Mouse (Mus musculus) forebrain, embryonic 16.5 days (tissue): ENCODE results near the gene Rbm33. TPM values are rescaled to one million over a fixed set of nuclear protein-coding genes. Genes with fewer than 3 reads are reported as not detected.
A peak's percentile ranks its signal among the peaks of the same experiment; 100 is the strongest.

Experiments
- ATAC-seq: fragments of 200-750 bp; cut with Nextera tagmentation; 2 replicates; pipeline ENCODE4 v1.8.0; 2017; ENCODE audit warnings: mild to moderate bottlenecking, moderate library complexity
- H3K27ac ChIP-seq: fragments of 300-500 bp; sonication (generic); 2 replicates; pipeline ENCODE4 v1.5.1; 2014; ENCODE audit warnings: low read length, control low read depth
- H3K27me3 ChIP-seq: fragments of 300-500 bp; sonication (generic); replicated peaks from 2 replicates; pipeline ENCODE4 v1.6.1; 2014; ENCODE audit warnings: low read length; ENCODE audit not compliant: control insufficient read depth, insufficient read depth
- H3K36me3 ChIP-seq: fragments of 300-500 bp; sonication (generic); 2 replicates; pipeline ENCODE4 v1.6.1; 2014; ENCODE audit not compliant: control insufficient read depth, insufficient read depth
- H3K4me1 ChIP-seq: fragments of 300-500 bp; sonication (generic); replicated peaks from 2 replicates; pipeline ENCODE4 v1.6.1; 2014; ENCODE audit warnings: low read length; ENCODE audit not compliant: control insufficient read depth, insufficient read depth
- H3K4me2 ChIP-seq: fragments of 300-500 bp; sonication (generic); 2 replicates; pipeline ENCODE4 v1.6.1; 2014; ENCODE audit warnings: mild to moderate bottlenecking, low read length, control low read depth
- H3K4me3 ChIP-seq: fragments of 300-500 bp; sonication (generic); replicated peaks from 2 replicates; pipeline ENCODE4 v1.5.1; 2014; ENCODE audit warnings: mild to moderate bottlenecking, low read length, control low read depth
- H3K9ac ChIP-seq: fragments of 300-500 bp; sonication (generic); replicated peaks from 2 replicates; pipeline ENCODE4 v1.6.1; 2014; ENCODE audit warnings: low read depth, low read length, control low read depth
- H3K9me3 ChIP-seq: fragments of 300-500 bp; sonication (generic); 2 replicates; pipeline ENCODE4 v1.6.1; 2016; ENCODE audit warnings: low read length; ENCODE audit not compliant: control insufficient read depth
- WGBS: fragments of 180-500 bp; shearing (Covaris S2); extraction: QIAGEN DNeasy Blood & Tissue Kit; methylation state at CpG from one replicate; pipeline ENCODE4 v1.1.7; 2014; 5-methylcytosine and 5-hydroxymethylcytosine counted together
- polyA plus RNA-seq: library from polyadenylated mRNA; unstranded; fragments of >200 nt; fragmentation: Nextera tagmentation; extraction: Ambion mirVana; gene quantifications from 2 replicates; pipeline ENCODE4 v1.2.1, GENCODE M21; 2015

Gene Rbm33
- polyA plus RNA-seq, 1 experiment from 2014 or later = 18.8 TPM

- H3K9ac ChIP-seq = no peak overlapping the region
- no peaks in the 10 kb centered on the region for H3K9me3 ChIP-seq
- no peak overlapping the region for H3K4me2 ChIP-seq
- H3K36me3 ChIP-seq = peaks cover 32% of the 10 kb centered on the region
- H3K4me1 ChIP-seq = no peaks in the 10 kb centered on the region
- no peak overlapping the region for H3K4me3 ChIP-seq
- H3K27me3 ChIP-seq = no peaks in the 10 kb centered on the region
- ATAC-seq = no peak
- 92% methylated on average over 5 of the region's 5 CpGs for WGBS
- H3K27ac ChIP-seq = no peak overlapping the region
Measured at GRCm38 (mm10) chr5:28413533-28413932, 96.6 kb downstream of the Rbm33 start.

GRCm38 (mm10) chr5:28414076-28414475 lies 97.2 kb downstream of the Rbm33 start:
- H3K4me1 ChIP-seq = no peaks in the 10 kb centered on the region
- H3K36me3 ChIP-seq = peaks cover 36% of the 10 kb centered on the region
- no peak overlapping the region for H3K4me3 ChIP-seq
- no peaks in the 10 kb centered on the region for H3K27me3 ChIP-seq
- no peaks in the 10 kb centered on the region for H3K9me3 ChIP-seq
- WGBS = 94% methylated on average over 3 of the region's 3 CpGs
- ATAC-seq = no peak
- no peak overlapping the region for H3K9ac ChIP-seq
- H3K4me2 ChIP-seq = no peak overlapping the region
- H3K27ac ChIP-seq = no peak overlapping the region

- no peak for ATAC-seq
- H3K36me3 ChIP-seq = peaks cover 34% of the 10 kb centered on the region
- no peak overlapping the region for H3K9ac ChIP-seq
- H3K9me3 ChIP-seq = no peaks in the 10 kb centered on the region
- no peaks in the 10 kb centered on the region for H3K27me3 ChIP-seq
- no peak overlapping the region for H3K27ac ChIP-seq
- no peaks in the 10 kb centered on the region for H3K4me1 ChIP-seq
- no peak overlapping the region for H3K4me2 ChIP-seq
- H3K4me3 ChIP-seq = no peak overlapping the region
Measured at GRCm38 (mm10) chr5:28416029-28416428, 99.1 kb downstream of the Rbm33 start.

- no peak overlapping the region for H3K27ac ChIP-seq
- H3K4me1 ChIP-seq = no peaks in the 10 kb centered on the region
- H3K4me2 ChIP-seq = no peak overlapping the region
- 88% methylated on average over 10 of the region's 10 CpGs for WGBS
- ATAC-seq = no peak
- H3K9me3 ChIP-seq = no peaks in the 10 kb centered on the region
- no peaks in the 10 kb centered on the region for H3K27me3 ChIP-seq
- no peak overlapping the region for H3K9ac ChIP-seq
- H3K4me3 ChIP-seq = no peak overlapping the region
- H3K36me3 ChIP-seq = peaks cover 25% of the 10 kb centered on the region
Measured at GRCm38 (mm10) chr5:28418734-28419133, 101.8 kb downstream of the Rbm33 start.

GRCm38 (mm10) chr5:28419640-28420265 lies 102.8 kb downstream of the Rbm33 start:
- H3K4me3 ChIP-seq = no peak overlapping the region
- no peak for ATAC-seq
- H3K36me3 ChIP-seq = peaks cover 18% of the 10 kb centered on the region
- H3K9ac ChIP-seq = no peak overlapping the region
- no peaks in the 10 kb centered on the region for H3K4me1 ChIP-seq
- H3K27ac ChIP-seq = no peak overlapping the region
- H3K9me3 ChIP-seq = no peaks in the 10 kb centered on the region
- 90% methylated on average over 12 of the region's 12 CpGs for WGBS
- no peaks in the 10 kb centered on the region for H3K27me3 ChIP-seq
- no peak overlapping the region for H3K4me2 ChIP-seq

- 69% methylated on average over 4 of the region's 4 CpGs for WGBS
- Histone ChIP-seq H3K27ac (no peak overlapping the region), H3K27me3 (no peaks in the 10 kb centered on the region), H3K4me3 (no peak overlapping the region), H3K9ac (no peak overlapping the region), H3K36me3 (peaks cover 5% of the 10 kb centered on the region; the same call in 1 of the 2 replicates), H3K4me2 (no peak overlapping the region), H3K4me1 (no peaks in the 10 kb centered on the region), H3K9me3 (no peaks in the 10 kb centered on the region)
- ATAC-seq = no peak
Measured at GRCm38 (mm10) chr5:28423781-28424180, 106.9 kb downstream of the Rbm33 start.

- no peak overlapping the region for H3K9ac ChIP-seq
- H3K27me3 ChIP-seq = no peaks in the 10 kb centered on the region
- H3K4me3 ChIP-seq = no peak overlapping the region
- H3K4me2 ChIP-seq = no peak overlapping the region
- no peak overlapping the region for H3K27ac ChIP-seq
- H3K36me3 ChIP-seq = no peaks in the 10 kb centered on the region
- no peak for ATAC-seq
- WGBS = 94% methylated on average over 9 of the region's 9 CpGs
- H3K4me1 ChIP-seq = no peaks in the 10 kb centered on the region
- no peaks in the 10 kb centered on the region for H3K9me3 ChIP-seq
Measured at GRCm38 (mm10) chr5:28425926-28426325, 109.0 kb downstream of the Rbm33 start.

- Histone ChIP-seq H3K4me2 (no peak overlapping the region), H3K27me3 (0 out of 2 replicates have a peak, but pooled peaks cover 2% of the 10 kb centered on the region), H3K27ac (no peak overlapping the region), H3K9ac (no peak overlapping the region), H3K9me3 (no peaks in the 10 kb centered on the region), H3K4me3 (no peak overlapping the region), H3K36me3 (no peaks in the 10 kb centered on the region), H3K4me1 (no peaks in the 10 kb centered on the region)
- WGBS = 58% methylated on average over 3 of the region's 3 CpGs
- ATAC-seq = no peak
Measured at GRCm38 (mm10) chr5:28450126-28450890, 133.4 kb downstream of the Rbm33 start.

GRCm38 (mm10) chr5:28451053-28451638 lies 134.2 kb downstream of the Rbm33 start:
- WGBS = 31% methylated on average over 6 of the region's 6 CpGs
- peaks cover 9% of the 10 kb centered on the region for H3K27me3 ChIP-seq
- H3K4me1 ChIP-seq = no peaks in the 10 kb centered on the region

More at GRCm38 (mm10) chr5:28451053-28451638, 134.2 kb downstream of the Rbm33 start:
- H3K36me3 ChIP-seq = no peaks in the 10 kb centered on the region
- H3K9me3 ChIP-seq = no peaks in the 10 kb centered on the region
- no peak overlapping the region for H3K4me3 ChIP-seq
- no peak overlapping the region for H3K4me2 ChIP-seq
- H3K9ac ChIP-seq = no peak overlapping the region
- ATAC-seq = peak; percentile 91
- no peak overlapping the region for H3K27ac ChIP-seq
